Mouse (Mus musculus) heart, embryonic 12.5 days (tissue): ENCODE data around the gene Adamts18. TPM values are rescaled to one million over a fixed set of nuclear protein-coding genes. Genes with fewer than 3 reads are reported as not detected.

Experiments used
- ATAC-seq: fragments of 200-750 bp; cut with Nextera tagmentation; 2 replicates; pipeline ENCODE4 v1.8.0; 2017; ENCODE audit warnings: moderate TSS enrichment, moderate library complexity; ENCODE audit not compliant: insufficient number of reproducible peaks, low FRiP score
- H3K27ac ChIP-seq: fragments of 300-500 bp; sonication (generic); 2 replicates; pipeline ENCODE4 v1.5.1; 2016; ENCODE audit warnings: mild to moderate bottlenecking, moderate library complexity; ENCODE audit not compliant: poor library complexity, severe bottlenecking
- H3K27me3 ChIP-seq: fragments of 300-500 bp; sonication (generic); replicated peaks from 2 replicates; pipeline ENCODE4 v1.6.1; 2016; ENCODE audit warnings: mild to moderate bottlenecking, moderate library complexity
- H3K36me3 ChIP-seq: fragments of 300-500 bp; sonication (generic); 2 replicates; pipeline ENCODE4 v1.6.1; 2016; ENCODE audit warnings: mild to moderate bottlenecking, moderate library complexity
- H3K4me1 ChIP-seq: fragments of 300-500 bp; sonication (generic); replicated peaks from 2 replicates; pipeline ENCODE4 v1.6.1; 2016; ENCODE audit warnings: mild to moderate bottlenecking
- H3K4me2 ChIP-seq: fragments of 300-500 bp; sonication (generic); 2 replicates; pipeline ENCODE4 v1.6.1; 2016; ENCODE audit warnings: mild to moderate bottlenecking, moderate library complexity
- H3K4me3 ChIP-seq: fragments of 300-500 bp; sonication (generic); 2 replicates; pipeline ENCODE4 v1.5.1; 2016; ENCODE audit warnings: mild to moderate bottlenecking
- H3K9ac ChIP-seq: fragments of 300-500 bp; sonication (generic); 2 replicates; pipeline ENCODE4 v1.6.1; 2016; ENCODE audit warnings: mild to moderate bottlenecking, moderate library complexity
- H3K9me3 ChIP-seq: fragments of 300-500 bp; sonication (generic); replicated peaks from 2 replicates; pipeline ENCODE4 v1.6.1; 2016; ENCODE audit warnings: mild to moderate bottlenecking, moderate library complexity
- WGBS: fragments of 180-500 bp; shearing (Covaris S2); methylation state at CpG from one replicate; pipeline ENCODE4 v1.1.7; 2016; 5-methylcytosine and 5-hydroxymethylcytosine counted together
- polyA plus RNA-seq: library from polyadenylated mRNA; unstranded; fragments of >200 nt; fragmentation: Nextera tagmentation; extraction: Ambion mirVana; gene quantifications from 2 replicates; pipeline ENCODE4 v1.2.1, GENCODE M21; 2016

Adamts18 gene
- polyA plus RNA-seq, 1 experiment from 2014 or later: 0.89 TPM

DNA sequence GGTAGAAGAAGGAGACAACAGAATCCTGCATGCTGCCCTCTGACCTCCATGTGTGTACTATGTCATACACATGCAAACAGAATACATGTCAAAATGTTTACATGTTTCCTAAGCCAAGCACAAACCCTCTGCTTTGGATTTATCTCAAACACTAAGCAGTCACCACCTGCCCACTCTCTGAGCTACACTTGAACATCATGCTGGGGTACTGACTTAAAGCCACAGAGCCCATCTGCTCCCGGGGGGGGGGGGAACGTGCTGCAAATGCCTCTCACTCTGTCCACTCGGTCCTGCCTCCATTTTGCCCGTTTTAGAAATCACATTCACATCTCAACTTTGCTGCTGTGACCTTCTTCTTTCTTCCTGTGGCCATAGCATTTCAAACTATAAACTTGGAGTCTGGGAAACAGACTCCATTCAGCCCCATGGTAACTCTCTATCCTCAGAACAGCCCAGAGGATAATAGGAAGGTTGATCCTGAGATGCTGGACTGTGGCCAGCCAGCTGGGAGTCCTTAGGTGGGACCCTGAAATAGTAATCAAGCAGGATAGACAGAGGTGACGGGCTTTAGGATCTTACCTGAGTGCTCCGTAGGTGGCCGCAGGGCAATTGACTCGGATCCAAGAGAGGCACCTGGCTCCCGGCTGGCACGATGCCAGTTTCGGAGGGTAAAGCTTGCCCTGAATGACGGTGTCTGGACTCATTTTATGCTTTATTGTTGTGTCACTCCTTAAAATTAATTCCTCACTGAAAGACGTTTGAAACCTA lies 17.0 kb upstream of the Adamts18 start:
- H3K9ac ChIP-seq: no peak overlapping the region
- H3K9me3 ChIP-seq: no peaks in the 10 kb centered on the region
- no peaks in the 10 kb centered on the region for H3K36me3 ChIP-seq
- no peaks in the 10 kb centered on the region for H3K4me1 ChIP-seq
- 76% methylated on average over 13 of the region's 13 CpGs for WGBS
- no peaks in the 10 kb centered on the region for H3K27me3 ChIP-seq
- no peak overlapping the region for H3K27ac ChIP-seq
- H3K4me2 ChIP-seq: no peak overlapping the region
- H3K4me3 ChIP-seq: no peak overlapping the region
- ATAC-seq: no peak

DNA sequence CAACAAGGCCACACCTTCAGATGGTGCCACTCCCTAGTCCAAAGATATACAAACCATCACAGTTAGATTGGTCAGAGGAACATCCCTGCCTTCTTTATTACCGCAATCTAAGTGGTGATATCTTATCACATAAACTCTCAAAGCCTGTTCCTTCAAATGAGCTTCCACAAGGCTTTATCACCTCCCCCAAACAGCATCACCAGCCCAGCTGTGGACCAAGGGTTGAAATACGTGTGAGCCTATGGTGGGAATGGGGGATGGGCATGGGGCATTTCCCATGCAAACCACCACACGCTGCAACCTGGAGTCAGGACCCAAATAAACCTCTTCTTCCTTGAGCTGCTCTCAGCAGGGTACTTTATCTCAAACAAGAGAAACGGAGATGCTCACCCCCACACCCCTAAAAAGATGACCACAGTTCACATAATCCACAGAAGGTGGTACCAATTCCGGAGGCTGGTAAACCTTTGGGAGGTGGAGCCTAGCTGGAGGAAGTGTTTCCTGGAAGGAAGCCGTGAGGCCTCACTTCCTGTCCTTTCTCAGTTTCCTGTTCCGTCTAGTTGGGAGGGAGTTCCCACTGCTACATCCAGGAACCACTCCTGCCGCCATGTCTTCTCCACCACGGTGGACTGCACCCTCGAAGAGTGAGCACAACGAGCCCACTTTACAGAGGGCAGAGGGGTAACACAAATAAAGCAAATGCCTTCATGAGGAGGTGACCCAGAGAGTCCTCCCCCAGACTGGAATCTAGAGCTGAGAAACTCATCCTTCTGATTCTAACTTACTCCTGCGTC lies 11.5 kb upstream of the Adamts18 start:
- Histone ChIP-seq H3K4me3 (no peak overlapping the region), H3K36me3 (no peaks in the 10 kb centered on the region), H3K9me3 (no peaks in the 10 kb centered on the region), H3K27ac (no peak overlapping the region), H3K9ac (no peak overlapping the region), H3K4me1 (no peaks in the 10 kb centered on the region), H3K4me2 (no peak overlapping the region), H3K27me3 (no peaks in the 10 kb centered on the region)
- 73% methylated on average over 12 of the region's 12 CpGs for WGBS
- no peak for ATAC-seq

DNA sequence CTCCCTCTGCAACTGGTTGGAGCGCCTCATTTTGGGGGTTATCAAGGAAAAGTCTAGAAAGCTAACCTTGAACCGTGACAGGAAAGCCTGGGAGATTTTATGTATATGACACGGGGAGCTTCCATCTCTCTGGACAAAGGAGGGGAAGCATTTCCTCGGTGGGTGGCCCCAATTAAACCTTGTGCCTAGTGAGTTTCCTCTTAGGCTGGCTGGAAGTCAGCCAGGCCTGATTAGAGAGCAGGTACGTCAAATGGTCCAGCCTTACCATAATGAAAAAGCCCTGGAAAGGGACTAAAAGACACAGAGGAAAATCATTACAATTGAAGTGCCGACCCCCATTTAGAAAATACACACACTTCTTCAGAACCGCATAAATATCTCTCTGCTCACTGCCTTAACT lies 10.3 kb upstream of the Adamts18 start:
- 63% methylated on average over 7 of the region's 7 CpGs for WGBS
- Histone ChIP-seq H3K36me3 (no peaks in the 10 kb centered on the region), H3K9me3 (no peaks in the 10 kb centered on the region)

DNA sequence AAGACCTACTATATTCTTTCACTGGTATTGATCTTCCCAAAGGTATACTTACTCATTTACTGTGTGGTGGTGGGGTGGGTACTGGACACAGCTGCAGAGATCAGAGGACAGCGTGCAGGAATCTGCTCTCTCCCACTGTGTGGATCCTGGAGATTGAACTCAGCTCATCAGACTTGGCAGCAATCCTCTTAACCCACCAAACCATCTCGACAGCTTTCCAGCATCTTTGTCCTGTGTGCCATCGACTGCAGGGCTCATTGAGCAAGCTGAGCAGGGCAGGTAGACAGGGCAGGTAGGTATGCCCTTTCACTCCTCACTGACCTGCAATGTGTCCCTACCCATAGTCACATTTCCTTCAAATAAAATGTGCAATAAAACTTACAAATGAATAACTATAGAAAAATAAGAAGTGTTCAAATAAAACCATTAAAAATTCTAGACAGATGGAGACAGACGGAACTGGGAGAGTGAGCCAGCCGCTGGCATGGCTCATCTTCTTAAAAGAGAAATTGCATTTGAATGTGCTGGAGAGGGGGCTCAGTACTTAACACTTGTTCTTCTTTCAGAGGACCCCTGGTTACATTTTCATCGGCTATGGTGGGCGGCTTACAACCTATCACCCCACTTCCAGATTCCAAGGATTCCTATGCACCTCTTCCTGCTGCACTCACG lies 6.2 kb upstream of the Adamts18 start:
- Histone ChIP-seq H3K36me3 (no peaks in the 10 kb centered on the region), H3K4me3 (no peak overlapping the region), H3K27me3 (peaks cover 16% of the 10 kb centered on the region), H3K9ac (no peak overlapping the region), H3K4me1 (no peaks in the 10 kb centered on the region), H3K27ac (no peak overlapping the region), H3K9me3 (peaks cover 3% of the 10 kb centered on the region; the same call in 1 of the 2 replicates), H3K4me2 (no peak overlapping the region)
- ATAC-seq: no peak
- WGBS: 75% methylated on average over 8 of the region's 8 CpGs

More for the DNA sequence above, 10.3 kb upstream of the Adamts18 start:
- no peak overlapping the region for H3K9ac ChIP-seq
- no peaks in the 10 kb centered on the region for H3K4me1 ChIP-seq
- no peak overlapping the region for H3K4me2 ChIP-seq
- no peak overlapping the region for H3K27ac ChIP-seq
- ATAC-seq: no peak
- H3K27me3 ChIP-seq: no peaks in the 10 kb centered on the region
- no peak overlapping the region for H3K4me3 ChIP-seq

DNA sequence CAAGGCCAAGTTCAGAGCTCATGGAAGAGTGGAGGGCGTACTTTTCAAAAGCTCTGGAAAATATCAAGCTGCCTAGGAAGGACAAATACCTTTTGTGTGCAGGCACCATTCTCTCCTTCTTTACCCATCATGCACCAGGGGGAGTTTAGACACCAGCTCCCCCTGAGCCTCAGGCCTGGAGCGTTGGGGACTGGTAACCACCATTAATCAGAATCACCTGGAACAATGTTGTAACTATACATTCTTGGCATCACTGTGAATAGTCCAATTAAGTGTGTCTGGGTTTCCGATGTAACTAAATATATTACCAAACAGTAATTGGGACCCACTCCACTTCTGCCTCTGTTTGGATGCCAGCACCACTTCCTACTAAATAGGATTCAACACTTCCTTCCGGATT lies 5.2 kb upstream of the Adamts18 start:
- Histone ChIP-seq H3K4me1 (peaks cover 2% of the 10 kb centered on the region; the same call in 1 of the 2 replicates), H3K9ac (no peak overlapping the region), H3K27ac (no peak overlapping the region), H3K36me3 (no peaks in the 10 kb centered on the region), H3K4me3 (no peak overlapping the region), H3K27me3 (peaks cover 26% of the 10 kb centered on the region), H3K4me2 (no peak overlapping the region), H3K9me3 (peaks cover 3% of the 10 kb centered on the region; the same call in 1 of the 2 replicates)
- no peak for ATAC-seq
- WGBS: 69% methylated on average over 4 of the region's 4 CpGs

DNA sequence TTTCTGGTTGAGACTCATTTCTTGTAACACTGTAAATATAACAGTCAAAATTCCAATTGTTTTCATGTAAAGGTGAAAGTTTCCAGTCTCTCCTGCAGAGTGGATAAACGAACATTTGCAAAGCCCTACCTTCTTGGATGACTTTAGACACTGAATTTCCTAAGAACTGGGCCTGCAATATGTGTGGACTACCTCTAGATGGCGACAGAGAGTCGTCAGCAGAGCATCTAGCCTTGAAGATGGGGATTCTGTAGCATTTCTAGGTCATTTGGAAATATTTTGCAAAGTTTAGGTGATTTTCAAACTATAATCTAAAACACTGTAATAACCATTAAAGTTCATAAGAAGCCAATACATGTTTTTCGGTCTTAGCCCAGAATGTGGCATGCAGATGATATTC lies 3.1 kb upstream of the Adamts18 start:
- Histone ChIP-seq H3K27me3 (peaks cover 47% of the 10 kb centered on the region), H3K4me2 (no peak overlapping the region), H3K36me3 (no peaks in the 10 kb centered on the region), H3K27ac (no peak overlapping the region), H3K4me1 (peaks cover 12% of the 10 kb centered on the region), H3K9ac (no peak overlapping the region), H3K4me3 (no peak overlapping the region), H3K9me3 (peaks cover 3% of the 10 kb centered on the region; the same call in 1 of the 2 replicates)
- ATAC-seq: no peak
- 32% methylated on average over 4 of the region's 4 CpGs for WGBS

DNA sequence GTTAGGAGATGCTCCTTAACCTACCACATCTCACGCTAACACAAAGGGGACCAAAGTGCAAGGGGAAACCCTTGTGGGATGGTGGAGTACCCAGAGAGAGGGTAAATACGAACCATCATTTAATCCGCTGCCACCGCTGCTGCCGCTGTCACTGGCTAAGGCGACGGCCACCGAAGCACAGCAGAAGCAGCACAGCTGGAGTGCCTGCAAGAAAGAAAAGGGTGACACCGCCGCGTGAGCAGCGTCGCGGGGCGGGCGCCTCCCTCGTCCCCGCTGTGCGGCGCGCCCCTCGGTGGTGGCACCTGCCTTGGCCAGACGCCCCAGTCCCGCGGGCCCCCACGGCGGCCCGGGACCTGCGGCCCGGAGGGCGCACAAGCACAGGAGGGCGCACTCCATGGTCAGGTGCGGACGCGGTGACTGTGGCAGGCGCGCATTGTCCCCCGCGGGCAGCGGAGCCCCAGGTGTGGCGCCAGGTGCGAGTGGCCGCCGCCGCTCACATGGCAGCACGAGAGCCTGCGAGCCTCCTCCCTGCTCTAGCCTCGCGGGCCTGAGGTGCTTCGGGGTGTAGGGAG lies 371 bp downstream of the Adamts18 start:
- peak overlapping the region; percentile 63 for H3K9ac ChIP-seq
- no peak; the same call in 1 of the 2 replicates for ATAC-seq
- H3K4me3 ChIP-seq: peak overlapping the region; percentile 58
- H3K36me3 ChIP-seq: no peaks in the 10 kb centered on the region
- 2% methylated on average over 50 of the region's 50 CpGs for WGBS
- H3K27me3 ChIP-seq: peaks cover 52% of the 10 kb centered on the region
- H3K4me1 ChIP-seq: peaks cover 12% of the 10 kb centered on the region
- H3K9me3 ChIP-seq: peaks cover 3% of the 10 kb centered on the region; the same call in 1 of the 2 replicates
- peak overlapping the region; percentile 99 for H3K4me2 ChIP-seq
- H3K27ac ChIP-seq: no peak overlapping the region

DNA sequence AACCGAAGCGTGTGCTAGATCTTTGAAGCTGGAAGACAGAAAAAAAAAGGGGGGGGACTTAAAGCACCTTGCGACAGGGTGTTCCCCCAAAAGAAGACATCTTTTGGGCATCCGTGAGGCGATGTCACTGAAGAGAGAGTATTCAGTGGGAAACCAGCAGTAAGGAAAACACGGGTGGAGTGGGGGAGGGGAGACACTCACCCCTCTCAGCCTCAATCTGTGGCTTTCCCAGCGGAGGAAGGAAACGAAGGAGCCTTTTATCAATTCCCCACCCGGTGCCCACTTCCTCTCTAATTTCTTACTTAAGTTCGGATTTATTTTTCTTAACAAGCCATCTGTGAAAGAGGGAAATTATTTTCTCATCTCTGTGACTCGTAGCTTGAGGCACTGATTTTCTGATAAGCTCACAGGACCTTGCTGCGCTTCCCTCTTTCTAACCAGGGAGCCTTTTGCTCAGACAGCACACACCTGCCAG lies 895 bp downstream of the Adamts18 start:
- peaks cover 52% of the 10 kb centered on the region for H3K27me3 ChIP-seq
- peaks cover 12% of the 10 kb centered on the region for H3K4me1 ChIP-seq
- peak overlapping the region; percentile 58 for H3K4me3 ChIP-seq
- ATAC-seq: no peak
- no peak overlapping the region for H3K27ac ChIP-seq
- no peaks in the 10 kb centered on the region for H3K36me3 ChIP-seq
- 21% methylated on average over 12 of the region's 12 CpGs for WGBS
- H3K9me3 ChIP-seq: peaks cover 3% of the 10 kb centered on the region; the same call in 1 of the 2 replicates
- H3K9ac ChIP-seq: no peak overlapping the region
- peak overlapping the region; percentile 99 for H3K4me2 ChIP-seq

DNA sequence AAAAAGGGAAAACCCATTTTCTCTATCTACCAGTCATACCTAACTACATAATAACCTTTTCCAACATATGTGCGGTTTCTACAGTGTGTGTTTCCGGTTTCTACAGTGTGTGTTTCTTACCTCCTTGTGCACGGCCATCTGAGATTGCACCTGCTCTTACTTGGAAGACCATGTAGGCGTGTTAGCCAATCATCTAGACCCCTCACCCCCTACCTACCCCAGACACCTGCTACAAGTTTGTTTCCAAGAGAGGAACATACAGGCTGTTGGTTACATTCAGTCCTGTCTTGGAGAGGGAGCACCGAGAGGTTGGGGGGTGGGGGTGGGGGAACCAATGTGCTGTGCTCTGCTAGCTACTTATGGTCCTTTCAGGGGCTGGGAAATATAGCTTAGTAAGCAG lies 1.9 kb downstream of the Adamts18 start:
- H3K4me1 ChIP-seq: peaks cover 12% of the 10 kb centered on the region
- H3K4me2 ChIP-seq: no peak overlapping the region
- H3K4me3 ChIP-seq: no peak overlapping the region
- H3K9ac ChIP-seq: no peak overlapping the region
- 71% methylated on average over 5 of the region's 5 CpGs for WGBS
- H3K27ac ChIP-seq: no peak overlapping the region
- no peak for ATAC-seq
- H3K27me3 ChIP-seq: peaks cover 52% of the 10 kb centered on the region
- H3K36me3 ChIP-seq: no peaks in the 10 kb centered on the region
- peaks cover 3% of the 10 kb centered on the region; the same call in 1 of the 2 replicates for H3K9me3 ChIP-seq

DNA sequence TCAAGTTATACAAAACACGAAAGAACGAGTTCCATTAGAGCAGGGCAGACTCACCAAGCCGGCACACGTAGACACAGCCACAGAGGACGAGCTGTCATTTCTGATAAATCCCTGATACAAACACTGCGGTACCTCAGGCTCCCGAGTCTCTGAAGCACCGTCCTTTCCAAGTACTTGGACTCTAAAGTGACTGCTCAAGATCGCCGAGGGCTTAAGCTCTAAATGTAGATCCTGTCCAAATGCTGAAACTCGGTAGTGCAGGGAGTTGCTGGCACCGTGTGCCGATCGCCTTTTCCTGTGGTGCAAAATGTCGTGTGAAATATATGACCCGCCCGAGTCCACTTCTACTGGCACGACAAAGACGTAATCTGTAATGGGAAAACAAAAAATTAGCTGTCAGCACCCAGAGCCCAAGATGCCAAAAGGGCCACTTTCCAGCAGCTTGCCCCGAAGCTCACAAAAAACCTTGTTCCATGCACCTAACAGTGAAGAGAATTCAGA lies 3.7 kb downstream of the Adamts18 start:
- Histone ChIP-seq H3K27me3 (peaks cover 37% of the 10 kb centered on the region), H3K4me3 (no peak overlapping the region), H3K9ac (no peak overlapping the region), H3K9me3 (no peaks in the 10 kb centered on the region), H3K4me1 (peaks cover 12% of the 10 kb centered on the region), H3K36me3 (no peaks in the 10 kb centered on the region), H3K4me2 (no peak overlapping the region), H3K27ac (no peak overlapping the region)
- no peak for ATAC-seq
- 48% methylated on average over 20 of the region's 20 CpGs for WGBS
